Mouse (Mus musculus) kidney, adult 2 months (tissue): ENCODE results near the gene Erbb4.

Experiments used
- CTCF ChIP-seq: fragments of 200-500 bp; conservative IDR thresholded peaks from 2 replicates; pipeline ENCODE4 v1.5.1; 2011; ENCODE audit warnings: low read depth, mild to moderate bottlenecking, control low read depth, low read length, moderate library complexity, mixed read lengths; ENCODE audit not compliant: insufficient read depth, insufficient read length
- POLR2A ChIP-seq: fragments of 200-500 bp; IDR thresholded peaks from one replicate; pipeline ENCODE4 v1.6.1; 2011; ENCODE audit warnings: low read depth, low read length, control low read depth

DNA sequence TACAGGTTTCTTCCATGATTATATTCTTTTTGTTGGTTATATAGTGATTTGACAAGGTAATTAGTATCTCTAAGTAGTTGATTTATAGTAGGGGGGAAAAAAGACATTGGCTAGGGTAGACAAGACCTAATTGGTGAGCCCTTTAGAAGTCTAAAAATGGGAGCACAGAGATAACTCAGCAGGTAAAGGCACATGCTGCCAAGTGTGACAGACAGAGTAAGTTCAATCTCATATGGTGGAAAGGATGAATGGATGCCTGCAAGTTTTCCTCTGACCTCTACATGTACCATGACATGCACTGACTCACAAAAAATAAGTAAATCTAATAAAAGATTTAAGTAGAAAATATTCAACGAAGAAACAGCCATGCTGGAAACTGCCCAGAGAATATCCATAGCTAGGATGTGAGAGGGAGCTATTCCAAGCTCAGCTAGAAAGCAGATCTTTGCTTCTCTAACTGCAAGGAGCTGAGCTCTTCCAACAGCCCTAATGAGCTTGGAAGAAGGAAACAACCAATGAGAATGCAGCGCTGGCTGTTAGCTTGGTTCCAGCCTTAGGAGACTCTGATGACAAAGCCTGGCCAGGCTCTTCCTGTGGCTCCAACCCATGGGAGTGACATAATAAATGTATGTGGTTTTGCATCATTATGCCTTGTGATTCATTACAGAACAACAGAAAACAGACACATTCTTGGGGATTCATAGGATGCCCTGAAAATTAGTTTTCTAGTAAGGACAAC, 277.2 kb downstream of the Erbb4 start:
- TF ChIP-seq CTCF (no peak), POLR2A (no peak)
